Mouse (Mus musculus) forebrain, embryonic 11.5 days (tissue): Measurements from ENCODE around the gene Gm13290. TPM values are rescaled to one million over a fixed set of nuclear protein-coding genes. Genes with fewer than 3 reads are reported as not detected.
"Not testable (repeated sequence)": the region's sequence is repeated elsewhere in the genome, so short reads cannot be mapped to it uniquely, and the experiment has no call there.

Experiments used
- ATAC-seq: fragments of 200-750 bp; cut with Nextera tagmentation; replicated peaks from 2 replicates; pipeline ENCODE4 v1.8.0; 2017; ENCODE audit warnings: moderate TSS enrichment; ENCODE audit not compliant: low FRiP score
- DNase-seq: peaks from one replicate; pipeline ENCODE4 v3.0.0-alpha.2; 2017; ENCODE audit warnings: low spot score
- H3K27ac ChIP-seq: fragments of 300-500 bp; sonication (generic); 2 replicates; pipeline ENCODE4 v1.5.1; 2014; ENCODE audit warnings: low read depth, low read length
- H3K27me3 ChIP-seq: fragments of 300-500 bp; sonication (generic); 2 replicates; pipeline ENCODE4 v1.6.1; 2014; ENCODE audit warnings: mild to moderate bottlenecking, low read length, mixed read lengths; ENCODE audit not compliant: control insufficient read depth, insufficient read depth
- H3K36me3 ChIP-seq: fragments of 300-500 bp; sonication (generic); 2 replicates; pipeline ENCODE4 v1.6.1; 2014; ENCODE audit warnings: mild to moderate bottlenecking, low read length, moderate library complexity, mixed read lengths; ENCODE audit not compliant: control insufficient read depth, insufficient read depth
- H3K4me1 ChIP-seq: fragments of 300-500 bp; sonication (generic); replicated peaks from 2 replicates; pipeline ENCODE4 v1.6.1; 2014; ENCODE audit warnings: low read length, mixed read lengths; ENCODE audit not compliant: control insufficient read depth, insufficient read depth
- H3K4me2 ChIP-seq: fragments of 300-500 bp; sonication (generic); 2 replicates; pipeline ENCODE4 v1.6.1; 2014; ENCODE audit warnings: low read depth, mild to moderate bottlenecking, low read length, moderate library complexity, mixed read lengths; ENCODE audit not compliant: severe bottlenecking
- H3K4me3 ChIP-seq: fragments of 300-500 bp; sonication (generic); 2 replicates; pipeline ENCODE4 v1.5.1; 2014; ENCODE audit warnings: low read depth, low read length
- H3K9ac ChIP-seq: fragments of 300-500 bp; sonication (generic); 2 replicates; pipeline ENCODE4 v1.6.1; 2014; ENCODE audit warnings: low read length
- H3K9me3 ChIP-seq: fragments of 300-500 bp; sonication (generic); 2 replicates; pipeline ENCODE4 v1.6.1; 2016; ENCODE audit warnings: low read length, mixed read lengths; ENCODE audit not compliant: control insufficient read depth
- WGBS: fragments of 180-500 bp; shearing (Covaris S2); extraction: QIAGEN DNeasy Blood & Tissue Kit; methylation state at CpG from one replicate; pipeline ENCODE4 v1.1.7; 2014; 5-methylcytosine and 5-hydroxymethylcytosine counted together
- polyA plus RNA-seq: library from polyadenylated mRNA; unstranded; fragments of >200 nt; fragmentation: Nextera tagmentation; extraction: Ambion mirVana; gene quantifications from 2 replicates; pipeline ENCODE4 v1.2.1, GENCODE M21; 2014

Gene Gm13290
- polyA plus RNA-seq, 1 experiment from 2014 or later, result 0.20 TPM

DNA sequence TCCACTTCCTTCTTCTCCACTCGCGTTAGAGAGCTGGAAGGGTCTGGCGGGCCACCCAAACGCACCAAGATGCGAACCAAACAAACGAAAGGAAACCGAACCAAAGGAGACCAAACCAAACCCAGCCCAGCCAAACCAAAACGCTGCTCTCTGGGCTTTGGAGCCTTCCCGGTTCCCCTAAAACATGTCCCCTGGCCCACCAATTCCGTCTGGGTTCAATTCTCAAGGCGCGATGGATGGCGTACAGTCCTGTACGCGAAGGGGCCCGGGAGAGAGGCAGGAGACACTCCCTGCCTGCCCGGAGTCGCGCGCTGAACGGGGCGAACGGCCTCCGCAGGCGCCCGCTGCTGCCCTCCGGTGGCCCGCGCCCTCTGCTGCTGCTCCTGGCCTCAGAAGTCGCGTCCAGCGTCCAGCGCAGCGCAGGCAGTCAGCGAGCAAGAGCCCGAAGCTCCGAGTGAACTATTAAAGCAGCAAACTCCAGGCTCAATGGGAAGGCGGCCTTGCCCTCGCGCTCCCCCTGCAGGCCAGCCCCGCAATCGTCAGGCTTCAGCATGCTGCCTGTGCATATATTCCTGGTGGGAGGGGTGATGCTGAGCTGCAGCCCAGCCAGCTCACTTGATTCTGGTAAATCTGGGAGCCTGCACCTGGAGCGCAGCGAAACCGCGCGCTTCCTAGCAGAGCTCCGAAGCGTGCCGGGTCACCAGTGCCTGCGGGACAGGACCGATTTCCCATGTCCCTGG is 20.5 kb downstream of the Gm13290 start, which contains the start of gene Gm13275:
Gm13275 (plus strand) TSS at position 552 of the 740 bp plus-strand sequence.
- H3K9ac ChIP-seq, DNase-seq, H3K9me3 ChIP-seq, H3K4me2 ChIP-seq, H3K27me3 ChIP-seq, H3K36me3 ChIP-seq, H3K27ac ChIP-seq, ATAC-seq, H3K4me1 ChIP-seq, H3K4me3 ChIP-seq: not testable (repeated sequence)
- 0% methylated on average over 7 of the region's 52 CpGs for WGBS

DNA sequence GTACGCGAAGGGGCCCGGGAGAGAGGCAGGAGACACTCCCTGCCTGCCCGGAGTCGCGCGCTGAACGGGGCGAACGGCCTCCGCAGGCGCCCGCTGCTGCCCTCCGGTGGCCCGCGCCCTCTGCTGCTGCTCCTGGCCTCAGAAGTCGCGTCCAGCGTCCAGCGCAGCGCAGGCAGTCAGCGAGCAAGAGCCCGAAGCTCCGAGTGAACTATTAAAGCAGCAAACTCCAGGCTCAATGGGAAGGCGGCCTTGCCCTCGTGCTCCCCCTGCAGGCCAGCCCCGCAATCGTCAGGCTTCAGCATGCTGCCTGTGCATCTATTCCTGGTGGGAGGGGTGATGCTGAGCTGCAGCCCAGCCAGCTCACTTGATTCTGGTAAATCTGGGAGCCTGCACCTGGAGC is 23.5 kb downstream of the Gm13290 start, which contains the start of gene Gm13279:
Gm13279 (plus strand) TSS at position 301 of the 400 bp plus-strand sequence.
- not testable (repeated sequence) for H3K4me2 ChIP-seq, H3K27me3 ChIP-seq, H3K4me3 ChIP-seq, H3K9me3 ChIP-seq, H3K36me3 ChIP-seq, H3K9ac ChIP-seq, ATAC-seq, H3K27ac ChIP-seq, H3K4me1 ChIP-seq, DNase-seq
- no CpG with 5 or more reads among the region's 28 CpGs for WGBS

DNA sequence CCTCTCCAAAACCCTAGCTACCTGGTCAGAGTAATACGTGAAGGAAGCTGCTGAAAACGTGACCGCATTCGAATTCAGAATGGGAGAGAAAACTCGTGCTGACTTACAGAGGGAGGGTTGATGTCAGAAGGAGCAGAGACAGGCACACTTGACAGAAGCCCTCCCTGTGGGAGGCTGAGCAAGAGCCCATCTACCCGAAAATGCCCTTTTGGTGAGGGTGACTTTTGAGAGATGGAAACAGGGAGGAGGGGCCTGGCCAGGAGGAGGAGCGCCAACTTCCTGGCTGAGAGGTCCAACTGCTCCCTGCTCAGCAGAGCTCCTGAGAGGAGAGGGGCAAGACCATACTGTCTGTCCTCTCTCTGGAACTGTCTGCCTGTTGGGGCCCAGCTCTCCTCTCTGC is 25.7 kb downstream of the Gm13290 start, which contains the start of gene Gm13285:
Gm13285 (plus strand) TSS at position 301 of the 400 bp plus-strand sequence.
- not testable (repeated sequence) for ATAC-seq, H3K27ac ChIP-seq, H3K4me3 ChIP-seq, H3K4me1 ChIP-seq, H3K36me3 ChIP-seq, DNase-seq, H3K9ac ChIP-seq, H3K9me3 ChIP-seq, H3K27me3 ChIP-seq, H3K4me2 ChIP-seq
- 0% methylated on average over 3 of the region's 7 CpGs for WGBS

DNA sequence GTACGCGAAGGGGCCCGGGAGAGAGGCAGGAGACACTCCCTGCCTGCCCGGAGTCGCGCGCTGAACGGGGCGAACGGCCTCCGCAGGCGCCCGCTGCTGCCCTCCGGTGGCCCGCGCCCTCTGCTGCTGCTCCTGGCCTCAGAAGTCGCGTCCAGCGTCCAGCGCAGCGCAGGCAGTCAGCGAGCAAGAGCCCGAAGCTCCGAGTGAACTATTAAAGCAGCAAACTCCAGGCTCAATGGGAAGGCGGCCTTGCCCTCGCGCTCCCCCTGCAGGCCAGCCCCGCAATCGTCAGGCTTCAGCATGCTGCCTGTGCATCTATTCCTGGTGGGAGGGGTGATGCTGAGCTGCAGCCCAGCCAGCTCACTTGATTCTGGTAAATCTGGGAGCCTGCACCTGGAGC is 29.3 kb downstream of the Gm13290 start, which contains the start of gene Gm13287:
Gm13287 (plus strand) TSS at position 301 of the 400 bp plus-strand sequence.
- not testable (repeated sequence) for H3K4me3 ChIP-seq, H3K27me3 ChIP-seq, H3K27ac ChIP-seq, H3K9ac ChIP-seq, H3K9me3 ChIP-seq, DNase-seq, H3K36me3 ChIP-seq, H3K4me1 ChIP-seq, ATAC-seq, H3K4me2 ChIP-seq
- WGBS, result no CpG with 5 or more reads among the region's 29 CpGs

DNA sequence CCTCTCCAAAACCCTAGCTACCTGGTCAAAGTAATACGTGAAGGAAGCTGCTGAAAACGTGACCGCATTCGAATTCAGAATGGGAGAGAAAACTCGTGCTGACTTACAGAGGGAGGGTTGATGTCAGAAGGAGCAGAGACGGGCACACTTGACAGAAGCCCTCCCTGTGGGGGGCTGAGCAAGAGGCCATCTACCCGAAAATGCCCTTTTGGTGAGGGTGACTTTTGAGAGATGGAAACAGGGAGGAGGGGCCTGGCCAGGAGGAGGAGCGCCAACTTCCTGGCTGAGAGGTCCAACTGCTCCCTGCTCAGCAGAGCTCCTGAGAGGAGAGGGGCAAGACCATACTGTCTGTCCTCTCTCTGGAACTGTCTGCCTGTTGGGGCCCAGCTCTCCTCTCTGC is 31.6 kb downstream of the Gm13290 start, which contains the start of gene Gm13288:
Gm13288 (plus strand) TSS at position 301 of the 400 bp plus-strand sequence.
- not testable (repeated sequence) for H3K27ac ChIP-seq, H3K36me3 ChIP-seq, H3K9me3 ChIP-seq, H3K9ac ChIP-seq, DNase-seq, H3K4me3 ChIP-seq, H3K4me1 ChIP-seq, H3K27me3 ChIP-seq, ATAC-seq
- peak within 1 kb of the TSS; percentile 27; the same call in 1 of the 2 replicates for H3K4me2 ChIP-seq
- no CpG with 5 or more reads among the region's 8 CpGs for WGBS

DNA sequence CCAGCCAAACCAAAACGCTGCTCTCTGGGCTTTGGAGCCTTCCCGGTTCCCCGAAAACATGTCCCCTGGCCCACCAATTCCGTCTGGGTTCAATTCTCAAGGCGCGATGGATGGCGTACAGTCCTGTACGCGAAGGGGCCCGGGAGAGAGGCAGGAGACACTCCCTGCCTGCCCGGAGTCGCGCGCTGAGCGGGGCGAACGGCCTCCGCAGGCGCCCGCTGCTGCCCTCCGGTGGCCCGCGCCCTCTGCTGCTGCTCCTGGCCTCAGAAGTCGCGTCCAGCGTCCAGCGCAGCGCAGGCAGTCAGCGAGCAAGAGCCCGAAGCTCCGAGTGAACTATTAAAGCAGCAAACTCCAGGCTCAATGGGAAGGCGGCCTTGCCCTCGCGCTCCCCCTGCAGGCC is 32.1 kb downstream of the Gm13290 start:
- not testable (repeated sequence) for H3K36me3 ChIP-seq, H3K9me3 ChIP-seq, H3K27me3 ChIP-seq, H3K27ac ChIP-seq, ATAC-seq, H3K4me3 ChIP-seq, DNase-seq, H3K4me1 ChIP-seq, H3K9ac ChIP-seq
- peak overlapping the region; percentile 27; the same call in 1 of the 2 replicates for H3K4me2 ChIP-seq
- 0% methylated on average over 11 of the region's 34 CpGs for WGBS

DNA sequence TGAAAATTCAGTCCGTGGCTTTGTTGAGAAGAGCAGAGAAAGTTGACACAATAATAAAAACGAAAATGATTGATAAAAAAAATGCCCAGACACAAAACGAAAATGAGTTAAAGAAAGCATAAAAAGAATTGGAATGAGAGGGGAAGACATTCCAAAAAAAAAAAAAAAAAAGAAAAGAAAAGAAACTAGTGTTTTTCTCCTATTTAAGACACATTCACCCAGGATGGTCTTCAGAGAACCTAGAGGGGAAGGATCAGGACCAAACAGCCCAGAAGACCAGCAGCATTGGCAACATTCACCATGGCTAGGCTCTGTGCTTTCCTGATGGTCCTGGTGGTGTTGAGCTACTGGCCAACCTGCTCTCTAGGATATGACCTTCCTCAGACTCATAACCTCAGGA is 42.3 kb downstream of the Gm13290 start, which contains the start of gene Ifna7:
Ifna7 (plus strand) TSS at position 301 of the 400 bp plus-strand sequence.
- Histone ChIP-seq H3K9ac (no peak within 1 kb of the TSS), H3K27ac (no peak within 1 kb of the TSS), H3K9me3 (no peaks in the 10 kb centered on the region), H3K27me3 (no peaks in the 10 kb centered on the region), H3K36me3 (no peaks in the 10 kb centered on the region), H3K4me3 (no peak within 1 kb of the TSS), H3K4me2 (no peak within 1 kb of the TSS), H3K4me1 (no peaks in the 10 kb centered on the region)
- WGBS, result 60% methylated on average over 3 of the region's 3 CpGs
- ATAC-seq (no peak), DNase-seq (no peak)

DNA sequence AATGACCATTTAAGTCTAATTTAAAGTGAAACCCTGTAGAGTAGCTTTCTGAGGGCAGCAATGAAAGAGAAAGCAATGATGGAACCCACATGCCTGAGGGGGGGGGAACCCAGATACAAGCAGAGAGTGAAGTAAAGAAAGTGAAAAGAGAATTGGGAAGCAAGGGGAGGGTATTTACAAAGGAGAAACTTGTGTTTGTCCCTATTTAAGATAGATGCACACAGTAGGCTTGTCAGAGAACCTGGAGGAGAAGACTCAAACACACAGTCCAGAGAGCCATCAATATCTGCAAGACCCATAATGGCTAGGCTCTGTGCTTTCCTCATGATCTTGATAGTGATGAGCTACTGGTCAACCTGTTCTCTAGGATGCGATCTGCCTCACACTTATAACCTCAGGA is 46.0 kb downstream of the Gm13290 start, which contains the start of gene Ifna11:
Ifna11 (plus strand) TSS at position 301 of the 400 bp plus-strand sequence.
- Histone ChIP-seq H3K4me1 (no peaks in the 10 kb centered on the region), H3K4me2 (no peak within 1 kb of the TSS), H3K36me3 (no peaks in the 10 kb centered on the region), H3K9me3 (no peaks in the 10 kb centered on the region), H3K27me3 (no peaks in the 10 kb centered on the region), H3K9ac (no peak within 1 kb of the TSS), H3K27ac (no peak within 1 kb of the TSS), H3K4me3 (no peak within 1 kb of the TSS)
- WGBS, result 90% methylated on average over 1 of the region's 1 CpGs
- ATAC-seq, result no peak
- DNase-seq, result no peak
